Mouse (Mus musculus): ENCODE measurements around the gene Smtn.

DNA sequence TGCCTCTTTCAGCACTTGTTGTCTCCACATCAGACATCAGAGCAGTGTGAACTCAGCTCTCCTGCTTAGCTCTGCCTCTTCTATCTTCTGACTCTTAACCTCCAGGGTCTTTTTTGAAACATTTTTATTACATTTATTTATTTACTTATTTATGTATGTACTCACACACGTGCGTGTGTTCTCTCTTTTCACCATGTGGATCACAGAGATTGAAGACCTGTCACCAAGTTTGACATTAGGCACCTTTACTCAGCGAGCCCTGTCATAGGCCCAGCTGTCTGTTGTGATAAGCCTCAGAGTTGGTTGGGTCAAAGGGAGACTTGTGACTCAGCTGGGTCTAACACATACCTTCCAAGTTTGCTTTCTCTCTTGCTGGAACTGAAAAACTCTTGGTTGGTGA is 17.4 kb upstream of the Smtn start:
- TF ChIP-seq CTCF (IDR thresholded peaks at IDR 0.05; ENCODE audit: low read depth, low read length), result no peak
- no peak for TF ChIP-seq POLR2A (IDR thresholded peaks at IDR 0.05; ENCODE audit: insufficient read depth, low read length)
- TF ChIP-seq EP300 (IDR thresholded peaks at IDR 0.05; ENCODE audit: insufficient read depth, low read depth, low read length), result no peak

Data from ES-Bruce4 (cell line).